Mouse (Mus musculus): ENCODE data around the gene Tbx1. TPM values are rescaled to one million over a fixed set of nuclear protein-coding genes. Genes with fewer than 3 reads are reported as not detected.
"Not testable (repeated sequence)": the region's sequence is repeated elsewhere in the genome, so short reads cannot be mapped to it uniquely, and the experiment has no call there.

Gene Tbx1
- polyA plus RNA-seq, 1 experiment: not detected

- Histone ChIP-seq H3K4me3 (replicated peaks; ENCODE audit: control insufficient read depth, low read depth, low read length) (no peak overlapping the region), H3K4me1 (ENCODE audit: control insufficient read depth, insufficient read depth, low read length) (no peaks in the 10 kb centered on the region), H3K27ac (ENCODE audit: control insufficient read depth, insufficient read depth, low read depth, low read length, poor library complexity) (no peak overlapping the region)
- TF ChIP-seq CTCF (IDR thresholded peaks at IDR 0.05; ENCODE audit: control insufficient read depth, insufficient read depth, low read length): no peak
- TF ChIP-seq POLR2A (IDR thresholded peaks at IDR 0.05; ENCODE audit: borderline replicate concordance, control insufficient read depth, low read depth, low read length): no peak
- WGBS: 82% methylated on average over 5 of the region's 5 CpGs
Measured at GRCm38 (mm10) chr16:18547891-18548290, 42.6 kb downstream of the Tbx1 start.

GRCm38 (mm10) chr16:18543151-18543829 lies 47.2 kb downstream of the Tbx1 start:
- no peak overlapping the region for H3K27ac ChIP-seq (ENCODE audit: control insufficient read depth, insufficient read depth, low read depth, low read length, poor library complexity)
- WGBS: 78% methylated on average over 8 of the region's 8 CpGs
- TF ChIP-seq POLR2A (IDR thresholded peaks at IDR 0.05; ENCODE audit: borderline replicate concordance, control insufficient read depth, low read depth, low read length) (no peak), CTCF (IDR thresholded peaks at IDR 0.05; ENCODE audit: control insufficient read depth, insufficient read depth, low read length) (no peak)
- no peak overlapping the region for H3K4me3 ChIP-seq (replicated peaks; ENCODE audit: control insufficient read depth, low read depth, low read length)
- no peaks in the 10 kb centered on the region for H3K4me1 ChIP-seq (ENCODE audit: control insufficient read depth, insufficient read depth, low read length)

- TF ChIP-seq POLR2A (IDR thresholded peaks at IDR 0.05; ENCODE audit: borderline replicate concordance, control insufficient read depth, low read depth, low read length) (no peak), CTCF (IDR thresholded peaks at IDR 0.05; ENCODE audit: control insufficient read depth, insufficient read depth, low read length) (no peak)
- Histone ChIP-seq H3K4me1 (ENCODE audit: control insufficient read depth, insufficient read depth, low read length) (no peaks in the 10 kb centered on the region), H3K4me3 (replicated peaks; ENCODE audit: control insufficient read depth, low read depth, low read length) (no peak overlapping the region), H3K27ac (ENCODE audit: control insufficient read depth, insufficient read depth, low read depth, low read length, poor library complexity) (no peak overlapping the region)
- 78% methylated on average over 6 of the region's 6 CpGs for WGBS
Measured at GRCm38 (mm10) chr16:18539281-18539680, 51.2 kb downstream of the Tbx1 start.

- TF ChIP-seq CTCF (IDR thresholded peaks at IDR 0.05; ENCODE audit: control insufficient read depth, insufficient read depth, low read length) (no peak), POLR2A (IDR thresholded peaks at IDR 0.05; ENCODE audit: borderline replicate concordance, control insufficient read depth, low read depth, low read length) (no peak)
- Histone ChIP-seq H3K4me3 (replicated peaks; ENCODE audit: control insufficient read depth, low read depth, low read length) (no peak overlapping the region), H3K27ac (ENCODE audit: control insufficient read depth, insufficient read depth, low read depth, low read length, poor library complexity) (no peak overlapping the region), H3K4me1 (ENCODE audit: control insufficient read depth, insufficient read depth, low read length) (no peaks in the 10 kb centered on the region)
- WGBS: 86% methylated on average over 3 of the region's 3 CpGs
Measured at GRCm38 (mm10) chr16:18537407-18537990, 53.0 kb downstream of the Tbx1 start.

GRCm38 (mm10) chr16:18533061-18533460 lies 57.4 kb downstream of the Tbx1 start:
- H3K4me3 ChIP-seq (replicated peaks; ENCODE audit: control insufficient read depth, low read depth, low read length); H3K4me1 ChIP-seq (ENCODE audit: control insufficient read depth, insufficient read depth, low read length); H3K27ac ChIP-seq (ENCODE audit: control insufficient read depth, insufficient read depth, low read depth, low read length, poor library complexity): not testable (repeated sequence)
- 90% methylated on average over 7 of the region's 7 CpGs for WGBS

Other genes with a start within 250 kb of the Tbx1 start
- 49.3 and 54.7 TPM in 2 replicates for gene Tango2, start 242.6 kb downstream of the Tbx1 start, polyA plus RNA-seq (2011; ENCODE audit: insufficient read depth, insufficient read length, low replicate concordance, missing spikeins)
- 4.7 and 13.7 TPM in 2 replicates for gene Arvcf, start 242.5 kb downstream of the Tbx1 start, polyA plus RNA-seq (2011; ENCODE audit: insufficient read depth, insufficient read length, low replicate concordance, missing spikeins)
- 66.6 and 86.0 TPM in 2 replicates for gene Txnrd2, start 164.3 kb downstream of the Tbx1 start, polyA plus RNA-seq (2011; ENCODE audit: insufficient read depth, insufficient read length, low replicate concordance, missing spikeins)
- 40.6 and 53.8 TPM in 2 replicates for gene Comt, start 163.8 kb downstream of the Tbx1 start, polyA plus RNA-seq (2011; ENCODE audit: insufficient read depth, insufficient read length, low replicate concordance, missing spikeins)
- 2.6 and 11.3 TPM in 2 replicates for gene Gnb1l, start 92.0 kb downstream of the Tbx1 start, polyA plus RNA-seq (2011; ENCODE audit: insufficient read depth, insufficient read length, low replicate concordance, missing spikeins)
- gene Rtl10, start 91.8 kb downstream of the Tbx1 start, polyA plus RNA-seq (2011; ENCODE audit: insufficient read depth, insufficient read length, low replicate concordance, missing spikeins): 1.5 TPM in 1 of 2 replicates, not detected in the other
- 50.4 and 84.3 TPM in 2 replicates for gene Gp1bb, start 31.7 kb upstream of the Tbx1 start, polyA plus RNA-seq (2011; ENCODE audit: insufficient read depth, insufficient read length, low replicate concordance, missing spikeins)
- gene Gm49601, start 35.8 kb upstream of the Tbx1 start, polyA plus RNA-seq (2011; ENCODE audit: insufficient read depth, insufficient read length, low replicate concordance, missing spikeins): 13.1 and 15.2 TPM in 2 replicates
- 13.9 and 41.9 TPM in 2 replicates for gene Sept5, start 39.3 kb upstream of the Tbx1 start, polyA plus RNA-seq (2011; ENCODE audit: insufficient read depth, insufficient read length, low replicate concordance, missing spikeins)
- gene Cldn5, start 186.2 kb upstream of the Tbx1 start, polyA plus RNA-seq (2011; ENCODE audit: insufficient read depth, insufficient read length, low replicate concordance, missing spikeins): 6.9 and 10.4 TPM in 2 replicates
- gene Ufd1, start 221.1 kb upstream of the Tbx1 start, polyA plus RNA-seq (2011; ENCODE audit: insufficient read depth, insufficient read length, low replicate concordance, missing spikeins): 47.5 and 56.5 TPM in 2 replicates
- gene Cdc45, start 221.3 kb upstream of the Tbx1 start, polyA plus RNA-seq (2011; ENCODE audit: insufficient read depth, insufficient read length, low replicate concordance, missing spikeins): 30.8 and 34.5 TPM in 2 replicates
- 16.0 and 24.6 TPM in 2 replicates for gene 2510002D24Rik, start 245.9 kb upstream of the Tbx1 start, polyA plus RNA-seq (2011; ENCODE audit: insufficient read depth, insufficient read length, low replicate concordance, missing spikeins)
- gene Gm28539, start 245.9 kb upstream of the Tbx1 start, polyA plus RNA-seq (2011; ENCODE audit: insufficient read depth, insufficient read length, low replicate concordance, missing spikeins): not detected in 2 replicates

All from bone marrow, adult 2 months (tissue).